Mouse (Mus musculus) forebrain, embryonic 16.5 days (tissue): ENCODE data around the gene Cadm1. TPM values are rescaled to one million over a fixed set of nuclear protein-coding genes. Genes with fewer than 3 reads are reported as not detected.
A peak's percentile ranks its signal among the peaks of the same experiment; 100 is the strongest.

ENCODE experiments used
- ATAC-seq: fragments of 200-750 bp; cut with Nextera tagmentation; 2 replicates; pipeline ENCODE4 v1.8.0; 2017; ENCODE audit warnings: mild to moderate bottlenecking, moderate library complexity
- H3K27ac ChIP-seq: fragments of 300-500 bp; sonication (generic); 2 replicates; pipeline ENCODE4 v1.5.1; 2014; ENCODE audit warnings: low read length, control low read depth
- H3K27me3 ChIP-seq: fragments of 300-500 bp; sonication (generic); replicated peaks from 2 replicates; pipeline ENCODE4 v1.6.1; 2014; ENCODE audit warnings: low read length; ENCODE audit not compliant: control insufficient read depth, insufficient read depth
- H3K36me3 ChIP-seq: fragments of 300-500 bp; sonication (generic); 2 replicates; pipeline ENCODE4 v1.6.1; 2014; ENCODE audit not compliant: control insufficient read depth, insufficient read depth
- H3K4me1 ChIP-seq: fragments of 300-500 bp; sonication (generic); replicated peaks from 2 replicates; pipeline ENCODE4 v1.6.1; 2014; ENCODE audit warnings: low read length; ENCODE audit not compliant: control insufficient read depth, insufficient read depth
- H3K4me2 ChIP-seq: fragments of 300-500 bp; sonication (generic); 2 replicates; pipeline ENCODE4 v1.6.1; 2014; ENCODE audit warnings: mild to moderate bottlenecking, low read length, control low read depth
- H3K4me3 ChIP-seq: fragments of 300-500 bp; sonication (generic); replicated peaks from 2 replicates; pipeline ENCODE4 v1.5.1; 2014; ENCODE audit warnings: mild to moderate bottlenecking, low read length, control low read depth
- H3K9ac ChIP-seq: fragments of 300-500 bp; sonication (generic); replicated peaks from 2 replicates; pipeline ENCODE4 v1.6.1; 2014; ENCODE audit warnings: low read depth, low read length, control low read depth
- H3K9me3 ChIP-seq: fragments of 300-500 bp; sonication (generic); 2 replicates; pipeline ENCODE4 v1.6.1; 2016; ENCODE audit warnings: low read length; ENCODE audit not compliant: control insufficient read depth
- WGBS: fragments of 180-500 bp; shearing (Covaris S2); extraction: QIAGEN DNeasy Blood & Tissue Kit; methylation state at CpG from one replicate; pipeline ENCODE4 v1.1.7; 2014; 5-methylcytosine and 5-hydroxymethylcytosine counted together
- polyA plus RNA-seq: library from polyadenylated mRNA; unstranded; fragments of >200 nt; fragmentation: Nextera tagmentation; extraction: Ambion mirVana; gene quantifications from 2 replicates; pipeline ENCODE4 v1.2.1, GENCODE M21; 2015

Gene Cadm1
- polyA plus RNA-seq, 1 experiment from 2014 or later, result 256 TPM

- H3K4me3 ChIP-seq, result no peak overlapping the region
- no peaks in the 10 kb centered on the region for H3K27me3 ChIP-seq
- WGBS, result 54% methylated on average over 4 of the region's 4 CpGs
- no peaks in the 10 kb centered on the region for H3K4me1 ChIP-seq
- no peak overlapping the region for H3K4me2 ChIP-seq
- no peak for ATAC-seq
- no peaks in the 10 kb centered on the region for H3K36me3 ChIP-seq
- no peaks in the 10 kb centered on the region for H3K9me3 ChIP-seq
- no peak overlapping the region for H3K9ac ChIP-seq
- no peak overlapping the region for H3K27ac ChIP-seq
These were observed 13.7 kb upstream of the Cadm1 start for GRCm38 (mm10) chr9:47516238-47516637.

GRCm38 (mm10) chr9:47527290-47527689 is 2.7 kb upstream of the Cadm1 start:
- no peaks in the 10 kb centered on the region for H3K9me3 ChIP-seq
- H3K4me3 ChIP-seq, result no peak overlapping the region
- H3K36me3 ChIP-seq, result no peaks in the 10 kb centered on the region
- H3K4me2 ChIP-seq, result no peak overlapping the region
- no peak overlapping the region for H3K27ac ChIP-seq
- H3K9ac ChIP-seq, result no peak overlapping the region
- H3K27me3 ChIP-seq, result no peaks in the 10 kb centered on the region
- no peak for ATAC-seq
- peaks cover 7% of the 10 kb centered on the region for H3K4me1 ChIP-seq
- WGBS, result 78% methylated on average over 9 of the region's 9 CpGs

- Histone ChIP-seq H3K9ac (no peak overlapping the region), H3K9me3 (no peaks in the 10 kb centered on the region), H3K27ac (no peak overlapping the region), H3K36me3 (no peaks in the 10 kb centered on the region), H3K4me2 (no peak overlapping the region), H3K4me1 (peaks cover 11% of the 10 kb centered on the region), H3K4me3 (no peak overlapping the region), H3K27me3 (no peaks in the 10 kb centered on the region)
- WGBS, result 56% methylated on average over 5 of the region's 5 CpGs
- no peak for ATAC-seq
These were observed 2.2 kb upstream of the Cadm1 start for GRCm38 (mm10) chr9:47527741-47528140.

- H3K36me3 ChIP-seq, result no peaks in the 10 kb centered on the region
- no peaks in the 10 kb centered on the region for H3K27me3 ChIP-seq
- no peak overlapping the region for H3K27ac ChIP-seq
- H3K9me3 ChIP-seq, result no peaks in the 10 kb centered on the region
- H3K4me2 ChIP-seq, result peak overlapping the region; percentile 62
- no peak for ATAC-seq
- peak overlapping the region; percentile 86 for H3K4me3 ChIP-seq
- peaks cover 22% of the 10 kb centered on the region for H3K4me1 ChIP-seq
- H3K9ac ChIP-seq, result no peak overlapping the region; the same call in 1 of the 2 replicates
- 2% methylated on average over 11 of the region's 11 CpGs for WGBS
These were observed 791 bp upstream of the Cadm1 start for GRCm38 (mm10) chr9:47529182-47529581.

GRCm38 (mm10) chr9:47530544-47530921 is 560 bp downstream of the Cadm1 start:
- Histone ChIP-seq H3K9me3 (no peaks in the 10 kb centered on the region), H3K27ac (peak overlapping the region; percentile 85), H3K27me3 (no peaks in the 10 kb centered on the region), H3K4me2 (peak overlapping the region; percentile 84), H3K4me3 (peak overlapping the region; percentile 86), H3K36me3 (no peaks in the 10 kb centered on the region), H3K4me1 (peaks cover 33% of the 10 kb centered on the region), H3K9ac (peak overlapping the region; percentile 90)
- WGBS, result under 1% methylated on average over 21 of the region's 30 CpGs
- ATAC-seq, result peak; percentile 24; the same call in 1 of the 2 replicates

GRCm38 (mm10) chr9:47530922-47531850 is 1.2 kb downstream of the Cadm1 start:
- under 1% methylated on average over 106 of the region's 110 CpGs for WGBS
- Histone ChIP-seq H3K4me3 (peak overlapping the region; percentile 86), H3K4me2 (peak overlapping the region; percentile 84), H3K27me3 (no peaks in the 10 kb centered on the region), H3K36me3 (no peaks in the 10 kb centered on the region), H3K9ac (peak overlapping the region; percentile 90), H3K27ac (peak overlapping the region; percentile 85), H3K9me3 (no peaks in the 10 kb centered on the region), H3K4me1 (peaks cover 38% of the 10 kb centered on the region)
- ATAC-seq, result peak; percentile 18; the same call in 1 of the 2 replicates

GRCm38 (mm10) chr9:47532215-47532865 is 2.4 kb downstream of the Cadm1 start:
- Histone ChIP-seq H3K4me1 (peaks cover 40% of the 10 kb centered on the region), H3K9me3 (no peaks in the 10 kb centered on the region), H3K36me3 (no peaks in the 10 kb centered on the region), H3K4me3 (peak overlapping the region; percentile 86), H3K4me2 (peak overlapping the region; percentile 84), H3K27me3 (no peaks in the 10 kb centered on the region), H3K9ac (peak overlapping the region; percentile 90), H3K27ac (peak overlapping the region; percentile 85)
- no peak for ATAC-seq
- WGBS, result under 1% methylated on average over 20 of the region's 20 CpGs

GRCm38 (mm10) chr9:47533461-47533860 is 3.5 kb downstream of the Cadm1 start:
- Histone ChIP-seq H3K4me1 (peaks cover 40% of the 10 kb centered on the region), H3K9me3 (no peaks in the 10 kb centered on the region), H3K27me3 (no peaks in the 10 kb centered on the region), H3K9ac (peak overlapping the region; percentile 50), H3K36me3 (no peaks in the 10 kb centered on the region), H3K4me3 (peak overlapping the region; percentile 86), H3K27ac (peak overlapping the region; percentile 42; the same call in 1 of the 2 replicates), H3K4me2 (peak overlapping the region; percentile 84)
- ATAC-seq, result no peak
- WGBS, result 3% methylated on average over 8 of the region's 8 CpGs
